Comparison of ENCODE assay signal across 21 mouse cellular contexts in the genomic region with DNA sequence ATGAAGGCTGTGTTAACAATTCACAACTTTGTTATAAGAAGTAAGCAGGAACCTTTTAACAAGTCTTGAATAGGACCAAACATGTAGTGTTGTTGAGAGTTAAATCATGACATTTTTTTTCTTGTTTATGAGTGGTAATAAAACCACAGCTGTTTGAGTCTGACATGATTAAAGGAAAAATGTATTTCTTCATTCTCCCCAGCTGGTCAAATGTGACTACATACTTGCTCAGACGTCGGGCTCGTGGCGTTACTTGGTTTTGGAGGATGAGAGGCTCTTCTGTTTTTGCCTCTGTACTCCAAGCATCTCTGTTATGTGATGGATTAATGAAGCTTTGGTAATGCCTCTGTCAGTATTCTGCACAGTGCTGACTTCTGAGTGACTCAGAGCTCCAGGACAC. TPM values are rescaled to one million over a fixed set of nuclear protein-coding genes. Genes with fewer than 3 reads are reported as not detected.
"Had no signal": no experiment of that assay in that cellular context is flagged by ENCODE, and none has a peak within 500 bp of the region (broad histone marks: within the 10 kb centered on the region; RNA-seq: fewer than 3 reads in every experiment).

No protein-coding gene starts in this region.

- H3K4me2 ChIP-seq: intestine, embryonic 15.5 days; limb, embryonic 13.5 days; liver, embryonic 12.5 days; liver, embryonic 15.5 days; midbrain, embryonic 12.5 days; midbrain, embryonic 15.5 days; neural tube, embryonic 13.5 days had no signal

- H3K4me1 ChIP-seq: intestine, embryonic 15.5 days; limb, embryonic 10.5 days; limb, embryonic 13.5 days; liver, embryonic 12.5 days; liver, embryonic 15.5 days; midbrain, embryonic 12.5 days; midbrain, embryonic 15.5 days; neural tube, embryonic 13.5 days had no signal

- H3K9me3 ChIP-seq: intestine, embryonic 15.5 days; limb, embryonic 10.5 days; limb, embryonic 13.5 days; liver, embryonic 12.5 days; liver, embryonic 15.5 days; midbrain, embryonic 12.5 days; midbrain, embryonic 15.5 days; neural tube, embryonic 13.5 days had no signal

- H3K36me3 ChIP-seq: intestine, embryonic 15.5 days; limb, embryonic 10.5 days; limb, embryonic 13.5 days; liver, embryonic 12.5 days; liver, embryonic 15.5 days; midbrain, embryonic 12.5 days; midbrain, embryonic 15.5 days; neural tube, embryonic 13.5 days had no signal

- DNase-seq: kidney, adult 11 months; kidney, adult 9 months; layer of hippocampus, adult 9-11 months; liver; lung, adult 18-20 months; right cerebral cortex, adult 18-20 months; right cerebral cortex, postnatal 14 days; right cerebral cortex, postnatal 4 days; thymus, adult 2 months; thymus, postnatal 25 days had no signal

- H3K27ac ChIP-seq: intestine, embryonic 15.5 days; layer of hippocampus, adult 2 months; limb, embryonic 10.5 days; limb, embryonic 13.5 days; liver, embryonic 12.5 days; liver, embryonic 15.5 days; macrophage; midbrain, embryonic 12.5 days; midbrain, embryonic 15.5 days; neural tube, embryonic 13.5 days; stomach, postnatal 0 days had no signal

- H3K4me3 ChIP-seq: intestine, embryonic 15.5 days; layer of hippocampus, adult 2 months; limb, embryonic 10.5 days; limb, embryonic 13.5 days; liver, embryonic 12.5 days; liver, embryonic 15.5 days; midbrain, embryonic 12.5 days; midbrain, embryonic 15.5 days; neural tube, embryonic 13.5 days had no signal

- H3K9ac ChIP-seq: intestine, embryonic 15.5 days; limb, embryonic 13.5 days; liver, embryonic 12.5 days; liver, embryonic 15.5 days; midbrain, embryonic 12.5 days; midbrain, embryonic 15.5 days; neural tube, embryonic 13.5 days had no signal

- ATAC-seq: intestine, embryonic 15.5 days; liver, embryonic 12.5 days; midbrain, embryonic 15.5 days had no signal

- H3K27me3 ChIP-seq: intestine, embryonic 15.5 days; limb, embryonic 13.5 days; liver, embryonic 12.5 days; liver, embryonic 15.5 days; midbrain, embryonic 12.5 days; midbrain, embryonic 15.5 days; neural tube, embryonic 13.5 days had no signal

RNA-seq across cellular contexts. Expression of a gene that starts 40.5 kb away (rescaled TPM):
- polyA plus RNA-seq: macrophage had no signal
